Mouse (Mus musculus): ENCODE measurements around the gene Iqcf3. TPM values are rescaled to one million over a fixed set of nuclear protein-coding genes. Genes with fewer than 3 reads are reported as not detected.

Iqcf3 gene
- polyA plus RNA-seq, 1 experiment from 2014 or later: not detected

DNA sequence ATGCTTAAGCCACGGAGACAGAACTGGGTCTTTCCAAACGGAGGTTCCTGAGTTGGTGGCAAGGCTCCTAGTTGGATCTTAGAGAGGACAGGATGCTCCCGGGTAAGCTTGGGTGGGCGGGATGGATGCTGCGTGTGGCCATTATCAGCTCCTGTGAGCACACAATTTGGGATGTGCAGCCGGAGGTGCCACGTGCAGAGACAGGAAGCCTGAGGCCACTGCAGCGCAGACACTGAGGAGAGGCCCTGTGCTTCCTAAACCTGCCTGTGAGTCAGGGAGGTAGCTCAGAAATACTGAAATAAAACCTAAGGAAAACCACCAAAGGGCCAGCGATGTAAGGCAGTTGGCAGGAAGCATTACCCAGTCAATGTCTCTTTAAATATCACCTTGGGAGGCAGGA lies 91.7 kb downstream of the Iqcf3 start:
- Histone ChIP-seq H3K9ac (no peak overlapping the region), H3K4me1 (peaks cover 23% of the 10 kb centered on the region), H3K9me3 (no peaks in the 10 kb centered on the region), H3K36me3 (no peaks in the 10 kb centered on the region), H3K4me3 (no peak overlapping the region), H3K4me2 (replicated peaks) (no peak overlapping the region), H3K27me3 (no peaks in the 10 kb centered on the region), H3K27ac (no peak overlapping the region)
- no peak for ATAC-seq (ENCODE audit: insufficient number of reproducible peaks, insufficient read depth, low FRiP score, low TSS enrichment)
- WGBS: 60% methylated on average over 9 of the region's 9 CpGs

DNA sequence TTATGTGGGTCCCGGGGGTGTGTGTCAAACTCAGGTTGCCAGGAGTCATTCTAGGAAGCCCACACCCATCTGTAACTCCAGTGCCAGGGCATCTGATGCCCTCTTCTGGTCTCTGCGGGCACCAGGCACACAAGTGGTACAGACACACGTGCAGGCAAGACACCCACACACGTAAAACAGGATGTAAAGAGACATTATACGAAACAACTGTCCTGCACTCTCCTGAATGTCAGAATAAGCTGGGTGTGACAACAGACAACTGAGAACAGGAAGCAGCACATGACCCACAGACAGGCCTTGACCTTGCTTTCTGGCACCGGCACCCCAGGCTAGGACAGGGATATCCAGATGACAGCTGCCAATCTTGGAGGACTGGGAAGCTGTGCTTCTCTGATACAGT lies 92.1 kb downstream of the Iqcf3 start:
- H3K9ac ChIP-seq: no peak overlapping the region

DNA sequence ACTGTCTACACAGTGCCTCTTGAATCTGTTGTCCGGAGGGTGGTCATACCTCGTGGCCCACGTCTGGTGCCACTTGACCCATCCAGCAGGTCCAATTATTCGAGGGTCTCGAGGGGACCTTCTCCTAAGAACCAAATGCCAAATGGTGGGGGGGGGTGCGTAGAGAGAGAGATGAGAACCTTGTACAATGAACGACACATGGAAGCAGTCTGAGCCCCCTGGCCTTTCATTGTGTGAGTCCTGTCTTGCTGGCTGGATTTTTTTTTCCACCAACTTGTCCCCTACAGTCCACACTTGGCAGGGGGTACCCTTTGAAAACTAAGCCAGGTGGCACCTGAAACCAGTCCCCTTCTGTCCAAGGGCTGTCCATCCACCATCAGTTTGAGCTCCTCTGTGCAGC lies 93.7 kb downstream of the Iqcf3 start:
- Histone ChIP-seq H3K4me3 (no peak overlapping the region), H3K36me3 (peaks cover 9% of the 10 kb centered on the region), H3K27me3 (0 out of 2 replicates have a peak, but pooled peaks cover 8% of the 10 kb centered on the region), H3K4me1 (peaks cover 24% of the 10 kb centered on the region), H3K9ac (no peak overlapping the region), H3K9me3 (no peaks in the 10 kb centered on the region), H3K27ac (no peak overlapping the region), H3K4me2 (replicated peaks) (no peak overlapping the region)
- WGBS: 75% methylated on average over 7 of the region's 7 CpGs
- no peak for ATAC-seq (ENCODE audit: insufficient number of reproducible peaks, insufficient read depth, low FRiP score, low TSS enrichment)

More for the DNA sequence above, 92.1 kb downstream of the Iqcf3 start:
- 62% methylated on average over 6 of the region's 6 CpGs for WGBS
- Histone ChIP-seq H3K4me3 (no peak overlapping the region), H3K9me3 (no peaks in the 10 kb centered on the region), H3K27me3 (no peaks in the 10 kb centered on the region), H3K4me1 (peaks cover 22% of the 10 kb centered on the region), H3K4me2 (replicated peaks) (no peak overlapping the region), H3K36me3 (no peaks in the 10 kb centered on the region), H3K27ac (no peak overlapping the region)
- ATAC-seq (ENCODE audit: insufficient number of reproducible peaks, insufficient read depth, low FRiP score, low TSS enrichment): no peak

- Histone ChIP-seq H3K27me3 (0 out of 2 replicates have a peak, but pooled peaks cover 8% of the 10 kb centered on the region), H3K36me3 (peaks cover 19% of the 10 kb centered on the region), H3K4me3 (no peak overlapping the region)
Observed at GRCm38 (mm10) chr9:106466721-106467120, 94.7 kb downstream of the Iqcf3 start.

GRCm38 (mm10) chr9:106465571-106466200 lies 95.7 kb downstream of the Iqcf3 start, which contains the start of gene Gpr62:
Gpr62 (minus strand) TSS chr9:106465938.
- Histone ChIP-seq H3K4me1 (peaks cover 12% of the 10 kb centered on the region), H3K9me3 (no peaks in the 10 kb centered on the region), H3K27ac (peak within 1 kb of the TSS; percentile 50; the same call in 1 of the 2 replicates), H3K27me3 (0 out of 2 replicates have a peak, but pooled peaks cover 8% of the 10 kb centered on the region), H3K9ac (peak within 1 kb of the TSS; percentile 72), H3K4me3 (peak within 1 kb of the TSS; percentile 53), H3K36me3 (peaks cover 28% of the 10 kb centered on the region), H3K4me2 (replicated peaks) (peak within 1 kb of the TSS; percentile 89)
- WGBS: 36% methylated on average over 26 of the region's 26 CpGs
- no peak for ATAC-seq (ENCODE audit: insufficient number of reproducible peaks, insufficient read depth, low FRiP score, low TSS enrichment)

More at GRCm38 (mm10) chr9:106466721-106467120, 94.7 kb downstream of the Iqcf3 start:
- Histone ChIP-seq H3K27ac (no peak overlapping the region), H3K9ac (no peak overlapping the region), H3K4me1 (peaks cover 16% of the 10 kb centered on the region), H3K9me3 (no peaks in the 10 kb centered on the region), H3K4me2 (replicated peaks) (no peak overlapping the region)
- WGBS: 90% methylated on average over 6 of the region's 6 CpGs
- ATAC-seq (ENCODE audit: insufficient number of reproducible peaks, insufficient read depth, low FRiP score, low TSS enrichment): no peak

GRCm38 (mm10) chr9:106464751-106465541 lies 96.5 kb downstream of the Iqcf3 start:
- peaks cover 16% of the 10 kb centered on the region for H3K4me1 ChIP-seq
- WGBS: 2% methylated on average over 97 of the region's 99 CpGs
- H3K9me3 ChIP-seq: no peaks in the 10 kb centered on the region
- peak overlapping the region; percentile 53 for H3K4me3 ChIP-seq
- 0 out of 2 replicates have a peak, but pooled peaks cover 8% of the 10 kb centered on the region for H3K27me3 ChIP-seq
- H3K4me2 ChIP-seq (replicated peaks): peak overlapping the region; percentile 89
- peak overlapping the region; percentile 50; the same call in 1 of the 2 replicates for H3K27ac ChIP-seq
- peak; percentile 53 for ATAC-seq (ENCODE audit: insufficient number of reproducible peaks, insufficient read depth, low FRiP score, low TSS enrichment)
- H3K36me3 ChIP-seq: peaks cover 35% of the 10 kb centered on the region
- peak overlapping the region; percentile 72 for H3K9ac ChIP-seq

GRCm38 (mm10) chr9:106463122-106464063 lies 98.0 kb downstream of the Iqcf3 start:
- peak overlapping the region; percentile 40 for H3K9ac ChIP-seq
- H3K27me3 ChIP-seq: 0 out of 2 replicates have a peak, but pooled peaks cover 8% of the 10 kb centered on the region
- peaks cover 42% of the 10 kb centered on the region for H3K36me3 ChIP-seq
- no peak overlapping the region for H3K27ac ChIP-seq
- H3K4me3 ChIP-seq: no peak overlapping the region
- H3K9me3 ChIP-seq: no peaks in the 10 kb centered on the region
- ATAC-seq (ENCODE audit: insufficient number of reproducible peaks, insufficient read depth, low FRiP score, low TSS enrichment): no peak
- 84% methylated on average over 21 of the region's 21 CpGs for WGBS
- no peak overlapping the region for H3K4me2 ChIP-seq (replicated peaks)
- peaks cover 23% of the 10 kb centered on the region for H3K4me1 ChIP-seq

DNA sequence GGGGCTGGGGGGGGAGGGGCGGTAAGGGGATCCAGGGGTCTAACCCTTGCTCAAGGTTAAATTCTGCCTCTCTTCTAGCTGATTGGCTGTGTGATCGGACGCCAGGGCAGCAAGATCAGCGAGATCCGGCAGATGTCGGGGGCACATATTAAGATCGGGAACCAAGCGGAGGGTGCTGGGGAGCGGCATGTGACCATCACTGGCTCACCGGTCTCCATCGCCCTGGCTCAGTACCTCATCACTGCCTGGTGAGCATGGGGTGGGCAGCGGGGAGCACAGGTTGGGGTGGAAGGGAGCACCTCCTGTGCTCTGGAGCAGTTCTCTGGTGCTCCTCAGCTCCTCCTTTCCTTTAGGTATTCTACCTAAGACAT lies 99.0 kb downstream of the Iqcf3 start:
- Histone ChIP-seq H3K9me3 (no peaks in the 10 kb centered on the region), H3K27me3 (0 out of 2 replicates have a peak, but pooled peaks cover 8% of the 10 kb centered on the region), H3K27ac (no peak overlapping the region), H3K4me1 (peaks cover 33% of the 10 kb centered on the region), H3K36me3 (peaks cover 42% of the 10 kb centered on the region), H3K4me3 (no peak overlapping the region), H3K9ac (no peak overlapping the region), H3K4me2 (replicated peaks) (no peak overlapping the region)
- 87% methylated on average over 12 of the region's 12 CpGs for WGBS
- ATAC-seq (ENCODE audit: insufficient number of reproducible peaks, insufficient read depth, low FRiP score, low TSS enrichment): no peak

DNA sequence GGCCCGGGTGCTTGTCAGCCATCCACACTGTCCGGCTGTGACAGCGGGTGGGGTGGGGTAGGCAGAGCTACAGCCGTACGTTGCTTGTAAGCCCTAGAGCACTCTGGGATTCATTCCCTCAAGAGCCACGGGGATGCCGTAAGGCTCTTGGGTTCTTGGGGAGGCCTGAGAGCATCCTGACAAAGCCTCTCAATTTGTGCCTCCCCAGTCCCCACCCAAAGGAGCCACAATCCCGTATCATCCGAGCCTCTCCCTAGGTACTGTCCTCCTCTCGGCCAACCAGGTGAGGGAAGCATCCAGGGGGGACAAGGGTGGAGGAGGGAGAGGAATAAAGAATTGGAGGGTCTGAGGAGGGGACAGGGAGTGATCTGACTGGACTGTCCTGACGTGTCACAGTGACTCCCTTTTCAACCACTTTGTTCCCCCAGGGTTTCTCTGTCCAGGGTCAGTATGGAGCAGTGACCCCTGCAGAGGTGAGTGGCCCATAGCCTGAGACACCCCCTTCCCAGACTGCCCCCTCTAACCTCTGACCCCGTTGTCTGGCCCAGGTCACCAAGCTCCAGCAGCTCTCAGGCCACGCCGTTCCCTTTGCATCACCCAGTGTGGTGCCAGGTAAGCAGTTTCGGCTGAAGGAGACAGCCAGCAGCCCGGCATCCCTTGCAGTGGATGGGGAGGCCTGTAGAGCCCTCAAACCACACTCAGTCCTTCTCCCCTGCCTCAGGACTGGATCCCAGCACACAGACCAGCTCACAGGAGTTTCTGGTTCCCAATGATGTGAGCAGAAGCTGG lies 99.6 kb downstream of the Iqcf3 start:
- peaks cover 42% of the 10 kb centered on the region for H3K36me3 ChIP-seq
- H3K4me3 ChIP-seq: no peak overlapping the region
- H3K9me3 ChIP-seq: no peaks in the 10 kb centered on the region
- H3K9ac ChIP-seq: no peak overlapping the region
- no peak overlapping the region for H3K4me2 ChIP-seq (replicated peaks)
- no peak for ATAC-seq (ENCODE audit: insufficient number of reproducible peaks, insufficient read depth, low FRiP score, low TSS enrichment)
- H3K4me1 ChIP-seq: peaks cover 39% of the 10 kb centered on the region
- H3K27me3 ChIP-seq: 0 out of 2 replicates have a peak, but pooled peaks cover 8% of the 10 kb centered on the region
- H3K27ac ChIP-seq: no peak overlapping the region
- 81% methylated on average over 16 of the region's 16 CpGs for WGBS

GRCm38 (mm10) chr9:106461026-106461415 lies 100.4 kb downstream of the Iqcf3 start:
- no peak overlapping the region for H3K27ac ChIP-seq
- H3K4me2 ChIP-seq (replicated peaks): no peak overlapping the region
- peaks cover 42% of the 10 kb centered on the region for H3K36me3 ChIP-seq
- WGBS: 93% methylated on average over 9 of the region's 9 CpGs
- 0 out of 2 replicates have a peak, but pooled peaks cover 8% of the 10 kb centered on the region for H3K27me3 ChIP-seq
- no peak overlapping the region; the same call in 1 of the 2 replicates for H3K9ac ChIP-seq
- H3K4me3 ChIP-seq: no peak overlapping the region
- no peak for ATAC-seq (ENCODE audit: insufficient number of reproducible peaks, insufficient read depth, low FRiP score, low TSS enrichment)
- peaks cover 47% of the 10 kb centered on the region for H3K4me1 ChIP-seq
- no peaks in the 10 kb centered on the region for H3K9me3 ChIP-seq
